Mouse (Mus musculus): ENCODE measurements at regions not wholly inside any gene's neighbourhood (a gene's known extent, or its start where the extent isn't known, plus 50 kb on each side); places are given as distances from the start of the nearest gene placed in this dataset.

DNA sequence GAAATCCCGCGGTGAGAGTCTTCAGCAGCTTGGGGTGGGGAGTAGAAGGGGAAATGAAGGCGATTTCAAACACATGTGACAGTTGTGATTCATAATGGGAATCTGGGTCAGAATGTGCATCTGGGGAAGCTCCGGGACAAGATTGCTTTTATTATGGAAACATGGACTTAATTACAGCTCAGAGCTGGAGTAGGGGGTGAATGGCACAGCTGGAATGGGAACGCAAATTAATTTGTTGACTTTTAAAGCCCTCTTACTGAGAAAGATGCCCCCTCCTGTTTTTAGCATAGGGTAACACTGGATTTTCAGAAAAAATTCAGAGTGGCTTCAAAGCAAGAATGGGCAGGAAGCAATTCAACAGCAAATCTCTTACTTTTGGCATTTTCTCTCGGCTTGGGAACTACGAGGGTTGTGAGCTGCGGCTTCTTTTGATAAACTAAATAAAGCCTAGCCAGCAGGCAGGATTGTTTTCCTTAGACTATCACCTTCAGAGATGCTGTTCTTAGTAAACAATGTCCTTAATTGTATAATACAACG, 501.0 kb downstream of the Nyap2 start:
- Histone ChIP-seq H3K9me3 (replicated peaks; ENCODE audit: low read length) (no peaks in the 10 kb centered on the region), H3K4me3 (replicated peaks in 1 of 3; ENCODE audit: low read depth in 2 of 3, low read length in 2 of 3, poor library complexity in 1 of 3) (no peak overlapping the region), H3K27me3 (replicated peaks) (no peaks in the 10 kb centered on the region), H3K27ac (ENCODE audit: insufficient read depth, low read depth) (no peak overlapping the region), H3K36me3 (replicated peaks in 1 of 2; ENCODE audit: control insufficient read depth in 1 of 2, insufficient read depth in 1 of 2, low read length in 1 of 2) (no peaks in the 10 kb centered on the region), H3K4me1 (ENCODE audit: control insufficient read depth in 1 of 2, insufficient read depth in 2 of 2) (no peaks in the 10 kb centered on the region), H3K4me2 (ENCODE audit: insufficient read depth, low read depth, poor library complexity, severe bottlenecking) (no peak overlapping the region), H3K9ac (ENCODE audit: insufficient read depth, low read depth) (no peak overlapping the region), H3K79me2 (replicated peaks; ENCODE audit: control insufficient read depth, extremely low read depth, insufficient read depth, poor library complexity, severe bottlenecking) (no peaks in the 10 kb centered on the region)
- dilution Hi-C loops (cut with MboI; ENCODE audit: extremely low pct_ligation_motif_present, extremely low pct_unique_long_range_greater_than_20kb, low sequenced_read_pairs), result no loop called here
- in situ Hi-C loops (cut with MboI; ENCODE audit: low pct_ligation_motif_present, low pct_unique_long_range_greater_than_20kb, low sequenced_read_pairs), result no loop called here
- no peak for TF ChIP-seq GABPA (IDR thresholded peaks at IDR 0.05; ENCODE audit: insufficient replicate concordance, low read depth, low read length)
- no peak for TF ChIP-seq ELF1 (IDR thresholded peaks at IDR 0.05; ENCODE audit: low read depth, low read length)
- TF ChIP-seq MYC (IDR thresholded peaks at IDR 0.05; ENCODE audit: low read depth, low read length), result no peak
- TF ChIP-seq CTCF (conservative IDR thresholded peaks at IDR 0.05 in 1 of 2, IDR thresholded peaks at IDR 0.05 in 1 of 2; ENCODE audit: low read depth in 2 of 2, low read length in 2 of 2), result no peak
- no peak for TF ChIP-seq CHD1 (IDR thresholded peaks at IDR 0.05; ENCODE audit: low read depth, low read length)
- TF ChIP-seq ZNF384 (IDR thresholded peaks at IDR 0.05; ENCODE audit: low read depth, low read length), result no peak
- TF ChIP-seq POLR2A (IDR thresholded peaks at IDR 0.05; ENCODE audit: low read depth, low read length), result no peak
- TF ChIP-seq SMC3 (IDR thresholded peaks at IDR 0.05; ENCODE audit: low read depth, low read length), result no peak
- no peak for TF ChIP-seq ZKSCAN1 (IDR thresholded peaks at IDR 0.05; ENCODE audit: borderline replicate concordance, low read depth, low read length)
- TF ChIP-seq EP300 (IDR thresholded peaks at IDR 0.05; ENCODE audit: low read length), result no peak
- TF ChIP-seq E2F4 (IDR thresholded peaks at IDR 0.05; ENCODE audit: insufficient replicate concordance, low read depth, low read length), result no peak
- no peak for TF ChIP-seq NRF1 (IDR thresholded peaks at IDR 0.05; ENCODE audit: low read depth, low read length)
- no peak for TF ChIP-seq BHLHE40 (IDR thresholded peaks at IDR 0.05; ENCODE audit: low read depth, low read length)
- TF ChIP-seq PAX5 (IDR thresholded peaks at IDR 0.05; ENCODE audit: low read length), result no peak
- no peak for TF ChIP-seq USF1 (IDR thresholded peaks at IDR 0.05; ENCODE audit: low read depth, low read length)
- no peak for TF ChIP-seq MAZ (IDR thresholded peaks at IDR 0.05; ENCODE audit: low read depth, low read length)
- no peak for TF ChIP-seq ZC3H11A (IDR thresholded peaks at IDR 0.05; ENCODE audit: low read depth, low read length)
- TF ChIP-seq NELFE (IDR thresholded peaks at IDR 0.05; ENCODE audit: low read depth, low read length), result no peak
- no peak for TF ChIP-seq JUN (IDR thresholded peaks at IDR 0.05; ENCODE audit: insufficient read depth, low read depth, low read length)
- TF ChIP-seq ZMIZ1 (IDR thresholded peaks at IDR 0.05; ENCODE audit: low read depth, low read length), result no peak
- DNase-seq (ENCODE audit: extremely low read depth), result no peak

DNA sequence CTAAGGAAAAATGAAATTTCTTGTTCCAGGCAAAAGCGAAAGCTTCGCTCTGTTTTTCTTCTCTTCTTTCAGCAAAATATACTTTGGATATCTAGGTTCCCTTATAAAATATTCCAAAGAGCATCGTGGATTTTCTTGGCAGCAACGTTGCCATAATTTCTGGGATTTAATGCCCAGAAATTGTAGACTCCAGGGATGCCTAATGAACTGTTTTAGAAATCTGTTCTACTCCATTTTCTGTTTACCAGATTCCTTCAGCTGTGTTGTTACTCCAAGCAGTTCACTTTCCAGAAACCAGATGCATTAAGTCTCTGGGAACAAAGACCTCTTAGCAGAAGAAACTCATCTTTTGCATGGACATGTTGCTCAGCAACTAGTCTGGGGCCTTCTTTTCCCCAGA, 504.5 kb downstream of the Nyap2 start:
- in situ Hi-C loops (cut with MboI; ENCODE audit: low pct_ligation_motif_present, low pct_unique_long_range_greater_than_20kb, low sequenced_read_pairs), result no loop called here

More for the DNA sequence above, 504.5 kb downstream of the Nyap2 start:
- H3K4me1 ChIP-seq (ENCODE audit: control insufficient read depth in 1 of 2, insufficient read depth in 2 of 2), result peaks cover 0 to 4% of the 10 kb centered on the region in 2 experiments; a peak in 1 of 4 replicates
- no peaks in the 10 kb centered on the region for H3K9me3 ChIP-seq (replicated peaks; ENCODE audit: low read length)
- no peak overlapping the region for H3K4me3 ChIP-seq (replicated peaks in 1 of 3; ENCODE audit: low read depth in 2 of 3, low read length in 2 of 3, poor library complexity in 1 of 3)
- H3K27me3 ChIP-seq (replicated peaks), result no peaks in the 10 kb centered on the region
- no peaks in the 10 kb centered on the region for H3K79me2 ChIP-seq (replicated peaks; ENCODE audit: control insufficient read depth, extremely low read depth, insufficient read depth, poor library complexity, severe bottlenecking)
- DNase-seq (ENCODE audit: extremely low read depth), result no peak
- no peak overlapping the region for H3K4me2 ChIP-seq (ENCODE audit: insufficient read depth, low read depth, poor library complexity, severe bottlenecking)
- H3K9ac ChIP-seq (ENCODE audit: insufficient read depth, low read depth), result no peak overlapping the region
- TF ChIP-seq GABPA (IDR thresholded peaks at IDR 0.05; ENCODE audit: insufficient replicate concordance, low read depth, low read length), result no peak
- TF ChIP-seq IRF4 (IDR thresholded peaks at IDR 0.05; ENCODE audit: low read depth, low read length), result no peak
- TF ChIP-seq MAZ (IDR thresholded peaks at IDR 0.05; ENCODE audit: low read depth, low read length), result no peak
- no peak for TF ChIP-seq CHD2 (IDR thresholded peaks at IDR 0.05; ENCODE audit: low read length)
- no peak for TF ChIP-seq POLR2A (IDR thresholded peaks at IDR 0.05; ENCODE audit: low read depth, low read length)
- no peak for TF ChIP-seq KAT2A (IDR thresholded peaks at IDR 0.05; ENCODE audit: insufficient replicate concordance, low read length)
- H3K36me3 ChIP-seq (replicated peaks in 1 of 2; ENCODE audit: control insufficient read depth in 1 of 2, insufficient read depth in 1 of 2, low read length in 1 of 2), result no peaks in the 10 kb centered on the region
- dilution Hi-C loops (cut with MboI; ENCODE audit: extremely low pct_ligation_motif_present, extremely low pct_unique_long_range_greater_than_20kb, low sequenced_read_pairs), result no loop called here
- H3K27ac ChIP-seq (ENCODE audit: insufficient read depth, low read depth), result no peak overlapping the region

All from CH12.LX (cell line).